Mouse (Mus musculus) heart, postnatal 0 days (tissue): ENCODE data around the gene Ngrn. TPM values are rescaled to one million over a fixed set of nuclear protein-coding genes. Genes with fewer than 3 reads are reported as not detected.
A peak's percentile ranks its signal among the peaks of the same experiment; 100 is the strongest.

Experiments used
- ATAC-seq: fragments of 200-750 bp; cut with Nextera tagmentation; 2 replicates; pipeline ENCODE4 v1.8.0; 2017; ENCODE audit warnings: low read depth, moderate number of reproducible peaks, moderate library complexity; ENCODE audit not compliant: insufficient read depth
- DNase-seq: peaks from one replicate; pipeline ENCODE4 v3.0.0-alpha.2; 2016; ENCODE audit warnings: low spot score
- H3K27ac ChIP-seq: fragments of 300-500 bp; sonication (generic); 2 replicates; pipeline ENCODE4 v1.5.1; 2014; ENCODE audit warnings: low read depth, mild to moderate bottlenecking
- H3K27me3 ChIP-seq: fragments of 300-500 bp; sonication (generic); 2 replicates; pipeline ENCODE4 v1.6.1; 2014; ENCODE audit warnings: low read length, mixed read lengths; ENCODE audit not compliant: control insufficient read depth, insufficient read depth
- H3K36me3 ChIP-seq: fragments of 300-500 bp; sonication (generic); replicated peaks from 2 replicates; pipeline ENCODE4 v1.6.1; 2014; ENCODE audit warnings: low read length, mixed read lengths; ENCODE audit not compliant: control insufficient read depth, insufficient read depth
- H3K4me1 ChIP-seq: fragments of 300-500 bp; sonication (generic); 2 replicates; pipeline ENCODE4 v1.6.1; 2014; ENCODE audit warnings: antibody characterized with exemption; ENCODE audit not compliant: control insufficient read depth, insufficient read depth
- H3K4me2 ChIP-seq: fragments of 300-500 bp; sonication (generic); 2 replicates; pipeline ENCODE4 v1.6.1; 2014; ENCODE audit warnings: low read depth, mild to moderate bottlenecking, low read length, moderate library complexity
- H3K4me3 ChIP-seq: fragments of 300-500 bp; sonication (generic); 2 replicates; pipeline ENCODE4 v1.5.1; 2014; ENCODE audit warnings: low read depth, low read length
- H3K9ac ChIP-seq: fragments of 300-500 bp; sonication (generic); replicated peaks from 2 replicates; pipeline ENCODE4 v1.6.1; 2014; ENCODE audit warnings: low read depth, low read length, mixed read lengths
- H3K9me3 ChIP-seq: fragments of 300-500 bp; sonication (generic); replicated peaks from 2 replicates; pipeline ENCODE4 v1.6.1; 2016; ENCODE audit warnings: low read length; ENCODE audit not compliant: control insufficient read depth
- CTCF ChIP-seq: IDR thresholded peaks from 2 replicates; pipeline ENCODE4 v1.5.1; 2016; ENCODE audit warnings: antibody characterized with exemption, control low read depth, low read depth
- EP300 ChIP-seq: IDR thresholded peaks from 2 replicates; pipeline ENCODE4 v1.6.1; 2016; ENCODE audit warnings: antibody characterized with exemption, low read depth
- WGBS: fragments of 180-500 bp; shearing (Covaris S2); extraction: QIAGEN DNeasy Blood & Tissue Kit; methylation state at CpG from one replicate; pipeline ENCODE4 v1.1.7; 2014; 5-methylcytosine and 5-hydroxymethylcytosine counted together
- polyA plus RNA-seq: library from polyadenylated mRNA; unstranded; fragments of >200 nt; fragmentation: Nextera tagmentation; extraction: Ambion mirVana; gene quantifications from 2 replicates; pipeline ENCODE4 v1.2.1, GENCODE M21; 2015
- total RNA-seq: library from RNA; depleted of rRNA; stranded (reverse); fragments of >200 nt; gene quantifications from 2 replicates; pipeline ENCODE4 v1.2.3, GENCODE M21; 2014; ENCODE audit warnings: low replicate concordance; rRNA removed

Ngrn gene
- total RNA-seq (14.0 and 29.4 TPM in 2 replicates), polyA plus RNA-seq (35.8 and 40.5 TPM in 2 replicates)

DNA sequence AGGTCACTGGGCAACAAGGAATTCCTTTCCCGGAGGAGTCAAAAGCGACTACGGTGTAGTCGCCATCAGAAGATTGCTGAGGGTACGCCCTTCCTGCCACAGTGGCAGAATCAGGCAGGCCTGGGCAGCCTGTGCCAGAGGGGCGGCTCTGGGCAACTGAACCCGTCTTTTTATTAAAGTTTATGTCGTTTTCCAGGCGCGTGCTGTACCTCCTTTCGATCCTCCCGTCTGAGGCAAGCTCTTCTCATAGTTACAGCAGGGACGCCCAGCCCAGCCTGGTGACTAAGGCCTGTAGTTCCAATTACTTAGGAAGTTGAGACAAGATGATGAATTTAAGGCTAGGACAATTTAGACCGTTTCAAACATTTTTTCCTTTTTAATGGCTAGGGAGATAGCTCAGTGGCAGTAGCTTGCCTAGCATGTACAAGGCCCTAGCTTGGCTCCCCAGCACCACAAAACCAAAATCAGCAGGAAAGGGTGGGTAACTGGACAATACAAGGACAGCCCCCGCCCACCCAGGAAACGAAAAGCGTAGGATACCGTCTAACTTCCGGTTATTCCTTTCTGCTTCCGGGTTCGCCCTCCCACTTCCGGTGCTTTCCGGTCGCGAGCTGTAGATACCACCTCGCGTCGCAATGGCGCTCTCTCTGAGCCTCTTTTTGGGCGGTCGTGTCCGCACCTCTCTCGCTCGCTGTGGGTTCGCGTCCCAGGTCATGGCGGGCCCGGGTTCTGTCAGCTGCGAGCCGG is at the start of gene Ngrn:
Gene Ngrn, plus strand, starts transcription at position 591 of the 747 bp plus-strand sequence.
- TF ChIP-seq CTCF (peak; percentile 29), EP300 (0 out of 2 replicates have a peak, but pooled peaks have one; percentile 61)

DNA sequence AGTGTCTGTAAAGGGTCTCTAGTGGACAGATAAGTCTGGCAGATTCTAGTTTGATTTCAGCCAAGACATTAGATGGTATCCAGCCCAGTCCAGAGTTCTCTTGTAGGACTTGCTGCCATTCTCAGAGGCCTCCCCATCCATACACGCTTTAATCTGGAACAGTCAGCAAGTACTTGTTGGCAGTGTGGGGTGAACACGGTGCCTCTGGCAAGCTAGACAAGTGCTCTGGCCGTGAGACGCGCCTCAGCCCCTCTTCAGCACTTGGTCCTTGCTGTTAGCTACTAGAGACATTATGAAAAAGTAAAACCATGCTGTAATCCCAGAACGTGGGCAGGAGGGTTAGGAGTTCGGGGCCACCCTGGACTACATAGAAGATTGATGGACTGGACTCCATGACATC is 47.4 kb upstream of the Ngrn start:
- 54% methylated on average over 7 of the region's 7 CpGs for WGBS
- 0 out of 2 replicates have a peak overlapping the region, but pooled peaks have one; percentile 3 for H3K27ac ChIP-seq
- DNase-seq, result no peak
- H3K9me3 ChIP-seq, result no peaks in the 10 kb centered on the region
- H3K9ac ChIP-seq, result no peak overlapping the region
- no peak overlapping the region for H3K4me2 ChIP-seq
- H3K4me1 ChIP-seq, result peaks cover 14% of the 10 kb centered on the region
- no peak overlapping the region for H3K4me3 ChIP-seq
- TF ChIP-seq CTCF (no peak), EP300 (no peak)
- no peak for ATAC-seq
- no peaks in the 10 kb centered on the region for H3K27me3 ChIP-seq
- peaks cover 39% of the 10 kb centered on the region for H3K36me3 ChIP-seq

More for the DNA sequence above, at the start of gene Ngrn:
- DNase-seq (peak; percentile 88), ATAC-seq (peak; percentile 94)
- Histone ChIP-seq H3K4me1 (peaks cover 8% of the 10 kb centered on the region), H3K36me3 (peaks cover 26% of the 10 kb centered on the region), H3K27me3 (peaks cover 5% of the 10 kb centered on the region), H3K9ac (peak within 1 kb of the TSS; percentile 85), H3K4me3 (peak within 1 kb of the TSS; percentile 80), H3K9me3 (no peaks in the 10 kb centered on the region), H3K4me2 (peak within 1 kb of the TSS; percentile 85), H3K27ac (peak within 1 kb of the TSS; percentile 85)
- WGBS, result 23% methylated on average over 40 of the region's 40 CpGs

DNA sequence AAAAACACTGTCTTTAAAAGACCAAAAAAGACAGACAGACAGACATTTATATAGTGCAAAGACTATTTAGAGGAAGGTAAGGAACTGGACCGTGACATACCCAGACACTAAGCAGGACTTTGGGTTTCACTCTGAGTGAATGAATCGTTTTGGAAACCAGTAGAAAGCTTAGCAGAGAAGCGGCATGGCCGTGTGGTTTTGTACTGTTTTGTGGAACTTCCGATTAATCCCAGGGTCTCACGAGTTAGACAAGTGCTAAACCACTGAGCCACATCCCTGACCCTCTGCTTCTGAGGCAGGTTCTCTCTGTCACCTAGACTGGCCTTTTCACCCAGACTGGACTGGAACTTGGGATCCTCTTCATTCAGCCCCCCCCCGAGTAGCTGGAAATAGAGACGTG is 46.6 kb upstream of the Ngrn start:
- Histone ChIP-seq H3K27ac (no peak overlapping the region), H3K4me1 (peaks cover 5% of the 10 kb centered on the region; the same call in 1 of the 2 replicates), H3K27me3 (no peaks in the 10 kb centered on the region), H3K9ac (no peak overlapping the region), H3K9me3 (no peaks in the 10 kb centered on the region), H3K36me3 (peaks cover 47% of the 10 kb centered on the region), H3K4me2 (no peak overlapping the region), H3K4me3 (no peak overlapping the region)
- no peak for ATAC-seq
- DNase-seq, result no peak
- WGBS, result 78% methylated on average over 8 of the region's 8 CpGs
- TF ChIP-seq EP300 (no peak), CTCF (no peak)

DNA sequence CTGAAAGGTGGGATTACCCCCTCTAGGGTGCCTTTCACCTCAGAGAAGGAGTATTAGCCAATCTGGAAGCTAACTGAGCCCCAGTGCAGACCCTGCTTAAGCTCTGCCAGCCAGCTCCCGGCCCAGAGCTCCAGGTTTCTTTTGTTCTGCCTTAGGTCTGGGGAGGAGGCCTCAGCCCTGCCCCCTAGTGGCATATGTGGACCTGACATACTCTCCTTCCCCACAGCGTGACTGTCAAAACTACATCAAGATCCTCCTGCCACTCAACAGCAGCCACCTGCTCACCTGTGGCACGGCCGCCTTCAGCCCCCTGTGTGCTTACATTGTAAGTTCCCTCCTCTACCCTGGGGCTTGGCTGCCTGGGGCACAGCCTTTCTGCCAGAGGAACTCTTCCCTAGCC is 45.6 kb upstream of the Ngrn start:
- peaks cover 56% of the 10 kb centered on the region for H3K36me3 ChIP-seq
- no peak overlapping the region for H3K4me2 ChIP-seq
- H3K4me3 ChIP-seq, result no peak overlapping the region
- WGBS, result 30% methylated on average over 4 of the region's 4 CpGs
- no peak overlapping the region for H3K27ac ChIP-seq
- TF ChIP-seq EP300 (no peak), CTCF (peak; percentile 82)
- peak; percentile 73 for DNase-seq
- ATAC-seq, result peak; percentile 67
- no peaks in the 10 kb centered on the region for H3K4me1 ChIP-seq
- H3K9ac ChIP-seq, result no peak overlapping the region
- H3K27me3 ChIP-seq, result no peaks in the 10 kb centered on the region
- H3K9me3 ChIP-seq, result no peaks in the 10 kb centered on the region

GRCm38 (mm10) chr7:80216566-80216965 is 44.4 kb upstream of the Ngrn start:
- no peaks in the 10 kb centered on the region for H3K9me3 ChIP-seq
- H3K4me1 ChIP-seq, result no peaks in the 10 kb centered on the region
- no peak overlapping the region for H3K4me2 ChIP-seq
- no peaks in the 10 kb centered on the region for H3K27me3 ChIP-seq
- H3K4me3 ChIP-seq, result no peak overlapping the region
- peaks cover 68% of the 10 kb centered on the region for H3K36me3 ChIP-seq
- no peak overlapping the region for H3K9ac ChIP-seq
- 71% methylated on average over 8 of the region's 8 CpGs for WGBS
- ATAC-seq, result no peak
- DNase-seq, result no peak
- 0 out of 2 replicates have a peak, but pooled peaks have one; percentile 5 for TF ChIP-seq CTCF
- TF ChIP-seq EP300, result no peak
- H3K27ac ChIP-seq, result no peak overlapping the region
